Mouse (Mus musculus): ENCODE measurements at regions not wholly inside any gene's neighbourhood (a gene's known extent, or its start where the extent isn't known, plus 50 kb on each side); places are given as distances from the start of the nearest gene placed in this dataset.

DNA sequence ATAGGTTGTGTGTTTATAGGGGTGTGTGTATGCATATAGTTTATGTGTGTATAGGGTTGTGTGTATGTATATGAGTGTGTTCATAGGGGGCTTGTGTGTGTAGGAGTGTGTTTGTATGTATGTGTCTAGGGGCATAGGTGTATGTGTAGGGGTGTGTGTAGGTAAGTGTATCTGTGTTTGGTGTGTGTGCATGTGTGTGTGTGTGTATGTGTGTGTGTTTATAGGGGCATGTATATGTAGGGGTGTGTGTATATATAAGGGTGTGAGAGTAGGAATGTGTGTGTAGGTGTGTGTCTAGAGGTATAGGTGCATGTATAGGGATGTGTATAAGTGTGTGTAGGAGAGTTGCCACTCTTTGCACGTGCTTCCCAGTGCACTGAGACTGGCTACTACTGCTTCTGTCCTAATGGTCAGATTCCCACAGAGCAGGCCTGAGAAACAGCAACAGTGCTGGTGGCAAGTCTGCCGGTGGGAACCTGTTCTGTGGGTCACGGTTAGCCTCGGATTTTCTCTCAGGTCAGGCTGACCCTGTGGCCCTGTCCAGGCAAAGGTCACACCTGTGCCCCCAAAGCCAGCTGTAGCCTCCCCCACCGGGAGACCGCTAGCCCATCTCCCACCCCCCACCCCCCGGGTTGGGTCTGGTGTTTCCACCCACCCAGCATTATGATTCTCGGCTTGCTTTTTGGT, 90.5 kb upstream of the Itga6 start:
- TF ChIP-seq CTCF (IDR thresholded peaks at IDR 0.05; ENCODE audit: low read depth), result no peak
- no peak for TF ChIP-seq EP300 (IDR thresholded peaks at IDR 0.05; ENCODE audit: low read depth)

Measured in liver, postnatal 0 days (tissue).